Comparison of ENCODE assay signal across 14 mouse cellular contexts in the genomic region with DNA sequence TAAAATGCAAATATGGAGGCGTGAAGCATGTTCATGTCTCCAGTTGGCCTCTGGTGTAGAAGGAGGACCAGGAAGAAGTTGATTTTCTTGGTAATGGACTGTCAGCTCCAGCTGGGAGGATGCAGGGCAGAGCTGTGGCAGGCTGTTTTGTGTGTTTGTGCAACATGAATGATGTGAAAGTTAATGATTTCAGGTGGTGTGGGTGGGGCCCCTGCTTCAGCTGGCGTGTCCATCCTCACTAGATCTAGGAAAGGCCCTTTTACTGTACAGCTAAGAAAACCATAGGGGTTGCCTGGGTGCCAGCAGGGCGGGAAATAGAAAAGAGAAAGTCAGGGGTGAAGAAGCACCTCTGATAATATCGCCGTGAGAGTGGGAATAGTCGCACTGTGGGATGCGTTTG. TPM values are rescaled to one million over a fixed set of nuclear protein-coding genes. Genes with fewer than 3 reads are reported as not detected.
"Had no signal": no experiment of that assay in that cellular context is flagged by ENCODE, and none has a peak within 500 bp of the region (broad histone marks: within the 10 kb centered on the region; RNA-seq: fewer than 3 reads in every experiment).

No protein-coding gene starts in this region.

- H3K27ac ChIP-seq: intestine, embryonic 15.5 days; kidney, postnatal 0 days; limb, embryonic 10.5 days; liver, embryonic 15.5 days; neural tube, embryonic 12.5 days had no signal

- H3K36me3 ChIP-seq: intestine, embryonic 15.5 days; limb, embryonic 10.5 days; liver, embryonic 15.5 days; neural tube, embryonic 12.5 days had no signal

- H3K9me3 ChIP-seq: intestine, embryonic 15.5 days; limb, embryonic 10.5 days; liver, embryonic 15.5 days; neural tube, embryonic 12.5 days had no signal

- DNase-seq: lung, adult 2 months; lung, postnatal 36 days; midbrain, embryonic 14.5 days; right cerebral cortex, postnatal 4 days; spleen, adult 18-20 months; thymus, postnatal 36 days had no signal

- H3K9ac ChIP-seq: intestine, embryonic 15.5 days; liver, embryonic 15.5 days; neural tube, embryonic 12.5 days had no signal

- H3K4me2 ChIP-seq: intestine, embryonic 15.5 days; liver, embryonic 11.5 days; liver, embryonic 15.5 days; neural tube, embryonic 12.5 days had no signal

- H3K27me3 ChIP-seq: intestine, embryonic 15.5 days; neural tube, embryonic 12.5 days had no signal

- H3K4me1 ChIP-seq: liver, embryonic 15.5 days had no signal

- H3K4me3 ChIP-seq: intestine, embryonic 15.5 days; limb, embryonic 10.5 days; liver, embryonic 15.5 days; neural tube, embryonic 12.5 days had no signal

- ATAC-seq: intestine, embryonic 15.5 days; lung, postnatal 0 days had no signal

RNA-seq across cellular contexts. Expression of gene Zfp697, which starts 5.5 kb away (rescaled TPM):
- total RNA-seq: monocyte, adult 5-6 weeks had no signal
